In genomic region chr8:120093103-120093502, GRCm38 (mm10) we compare ENCODE assay signal across 29 mouse cellular contexts.
"Had no signal": no experiment of that assay in that cellular context is flagged by ENCODE, and none has a peak within 500 bp of the region (broad histone marks: within the 10 kb centered on the region; RNA-seq: fewer than 3 reads in every experiment).

No protein-coding gene starts in this region.

- H3K27me3 ChIP-seq: limb, embryonic 12.5 days; limb, embryonic 13.5 days; limb, embryonic 15.5 days; liver, embryonic 12.5 days; liver, embryonic 13.5 days; liver, embryonic 15.5 days; lung, embryonic 15.5 days; megakaryocyte, embryonic 14.5 days; midbrain, embryonic 12.5 days; midbrain, embryonic 13.5 days; neural tube, embryonic 12.5 days; neural tube, embryonic 13.5 days had no signal

- H3K4me2 ChIP-seq: limb, embryonic 12.5 days; limb, embryonic 13.5 days; limb, embryonic 15.5 days; liver, embryonic 12.5 days; liver, embryonic 13.5 days; liver, embryonic 15.5 days; lung, embryonic 14.5 days; lung, embryonic 15.5 days; midbrain, embryonic 12.5 days; midbrain, embryonic 13.5 days; neural tube, embryonic 12.5 days; neural tube, embryonic 13.5 days had no signal

- H3K27ac ChIP-seq: left cerebral cortex, adult 2 months; limb, embryonic 10.5 days; limb, embryonic 12.5 days; limb, embryonic 13.5 days; limb, embryonic 15.5 days; liver, embryonic 12.5 days; liver, embryonic 13.5 days; liver, embryonic 14.5 days; liver, embryonic 15.5 days; lung, embryonic 15.5 days; macrophage; midbrain, embryonic 10.5 days; midbrain, embryonic 12.5 days; midbrain, embryonic 13.5 days; neural tube, embryonic 12.5 days; neural tube, embryonic 13.5 days had no signal

- ATAC-seq: liver, embryonic 12.5 days; lung, postnatal 0 days; midbrain, embryonic 13.5 days; midbrain, embryonic 16.5 days had no signal

- H3K4me3 ChIP-seq: left cerebral cortex, adult 2 months; limb, embryonic 10.5 days; limb, embryonic 12.5 days; limb, embryonic 13.5 days; limb, embryonic 15.5 days; liver, embryonic 12.5 days; liver, embryonic 13.5 days; liver, embryonic 15.5 days; lung, embryonic 15.5 days; megakaryocyte, embryonic 14.5 days; midbrain, embryonic 10.5 days; midbrain, embryonic 12.5 days; midbrain, embryonic 13.5 days; myocyte; neural tube, embryonic 12.5 days; neural tube, embryonic 13.5 days had no signal

- DNase-seq: left cerebral cortex, postnatal 4 days; liver, embryonic 13.5 days; lung, adult 18-20 months; lung, adult 2 months; lung, embryonic 14.5 days; lung, postnatal 10 days; lung, postnatal 14 days; lung, postnatal 36 days; lung, postnatal 4 days; midbrain, embryonic 14.5 days had no signal

- H3K9ac ChIP-seq: limb, embryonic 12.5 days; limb, embryonic 13.5 days; limb, embryonic 15.5 days; liver, embryonic 12.5 days; liver, embryonic 13.5 days; liver, embryonic 14.5 days; liver, embryonic 15.5 days; lung, embryonic 14.5 days; lung, embryonic 15.5 days; midbrain, embryonic 12.5 days; midbrain, embryonic 13.5 days; neural tube, embryonic 12.5 days; neural tube, embryonic 13.5 days had no signal

- H3K9me3 ChIP-seq: limb, embryonic 10.5 days; limb, embryonic 12.5 days; limb, embryonic 13.5 days; limb, embryonic 15.5 days; liver, embryonic 12.5 days; liver, embryonic 13.5 days; liver, embryonic 15.5 days; lung, embryonic 15.5 days; midbrain, embryonic 12.5 days; midbrain, embryonic 13.5 days; neural tube, embryonic 12.5 days; neural tube, embryonic 13.5 days had no signal

- H3K4me1 ChIP-seq: limb, embryonic 10.5 days; limb, embryonic 12.5 days; limb, embryonic 13.5 days; lung, embryonic 15.5 days; midbrain, embryonic 12.5 days; neural tube, embryonic 12.5 days had no signal
